Mouse (Mus musculus): Measurements from ENCODE around the gene Ado. TPM values are rescaled to one million over a fixed set of nuclear protein-coding genes. Genes with fewer than 3 reads are reported as not detected.

Ado gene
- polyA plus RNA-seq (2015; fragmentation: Nextera tagmentation; extraction: Ambion mirVana): 30.9 and 35.9 TPM in 2 replicates

DNA sequence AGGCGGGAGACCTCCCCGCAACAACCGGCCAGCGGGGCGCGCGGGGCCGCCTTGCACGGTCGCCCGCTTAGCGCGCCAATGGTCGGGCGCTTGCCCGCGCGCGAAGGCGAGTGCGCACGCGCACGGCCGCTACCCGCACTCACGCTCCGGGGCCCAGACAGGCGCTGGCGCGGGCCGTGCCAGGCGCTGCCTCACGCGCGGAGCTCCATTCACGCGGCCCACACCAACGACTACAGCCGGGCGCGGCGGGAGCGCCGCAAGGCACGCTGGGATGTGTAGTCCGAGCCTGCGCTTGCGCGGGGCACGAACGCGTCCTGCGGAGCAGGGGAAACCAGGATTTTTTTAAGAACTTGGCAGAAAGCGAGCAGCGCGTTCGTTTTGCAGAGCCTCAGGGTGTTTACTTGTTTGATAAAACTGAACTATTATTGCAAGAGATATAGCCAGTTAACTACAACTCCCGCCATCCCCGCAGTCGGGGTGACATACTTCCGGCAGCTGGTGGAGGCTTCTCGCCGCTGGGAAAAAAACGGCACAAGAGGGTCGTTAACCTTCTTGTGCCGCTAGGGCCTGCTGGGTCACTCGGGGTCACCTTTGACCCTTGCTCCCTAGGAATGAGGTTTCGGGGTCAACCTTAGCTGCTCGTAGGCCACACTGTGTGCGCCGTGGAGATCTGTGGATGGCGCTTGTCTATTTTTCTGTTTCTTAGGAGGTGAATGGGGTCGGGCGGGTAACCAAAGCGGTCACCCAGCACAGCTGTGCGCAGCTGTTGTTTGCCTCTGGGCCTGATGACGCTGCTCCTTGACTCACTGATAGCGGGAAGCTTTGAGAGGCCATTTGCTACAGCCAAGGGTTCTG is at the start of gene Ado:
Gene Ado, minus strand, starts transcription at position 79 of the 855 bp plus-strand sequence.

DNA sequence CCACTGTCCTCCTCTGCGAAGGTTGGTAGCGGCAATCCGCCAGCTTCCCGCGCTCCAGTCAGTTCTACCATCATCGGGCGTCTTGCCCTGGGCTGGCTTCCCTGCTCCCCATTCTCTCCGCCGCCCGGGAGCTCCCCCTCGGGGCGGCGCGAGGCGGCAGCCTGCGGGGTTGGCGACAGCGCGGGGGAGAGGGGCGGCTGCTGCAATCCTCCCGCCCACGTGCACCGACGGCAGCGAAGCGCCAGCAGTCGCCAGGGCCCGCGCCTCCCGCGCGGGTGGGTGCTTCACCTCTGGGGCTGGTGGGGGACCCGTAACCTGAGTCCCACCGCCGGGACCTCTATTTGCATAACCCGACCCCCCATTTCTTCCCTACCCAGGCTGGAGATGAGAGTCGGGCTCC is 13.5 kb downstream of the Ado start, which contains the start of gene Egr2:
Gene Egr2, plus strand, starts transcription at position 220 of the 400 bp plus-strand sequence.

Other genes with a start within 250 kb of the Ado start
- gene Egr2, start 13.5 kb downstream of the Ado start, polyA plus RNA-seq (2015; fragmentation: Nextera tagmentation; extraction: Ambion mirVana): 0.51 and 0.59 TPM in 2 replicates

Measured in urinary bladder, postnatal 0 days (tissue).